Mouse (Mus musculus): ENCODE measurements at regions not wholly inside any gene's neighbourhood (a gene's known extent, or its start where the extent isn't known, plus 50 kb on each side); places are given as distances from the start of the nearest gene placed in this dataset.

GRCm38 (mm10) chr4:5206394-5207099 is 413.4 kb upstream of the Impad1 start:
- DNase-seq (ENCODE audit: low read depth): peak; percentile 69
- TF ChIP-seq CTCF (IDR thresholded peaks at IDR 0.05; ENCODE audit: borderline replicate concordance, extremely low read depth, insufficient read depth, insufficient read length) (no peak), POLR2A (IDR thresholded peaks at IDR 0.05; ENCODE audit: borderline replicate concordance, extremely low read depth, insufficient read depth, insufficient read length, poor library complexity, severe bottlenecking) (no peak)

- DNase-seq (ENCODE audit: low read depth): peak; percentile 56
- TF ChIP-seq CTCF (IDR thresholded peaks at IDR 0.05; ENCODE audit: borderline replicate concordance, extremely low read depth, insufficient read depth, insufficient read length) (no peak), POLR2A (IDR thresholded peaks at IDR 0.05; ENCODE audit: borderline replicate concordance, extremely low read depth, insufficient read depth, insufficient read length, poor library complexity, severe bottlenecking) (no peak)
These were observed 412.4 kb upstream of the Impad1 start for GRCm38 (mm10) chr4:5205328-5206208.

- TF ChIP-seq POLR2A (IDR thresholded peaks at IDR 0.05; ENCODE audit: borderline replicate concordance, extremely low read depth, insufficient read depth, insufficient read length, poor library complexity, severe bottlenecking) (no peak), CTCF (IDR thresholded peaks at IDR 0.05; ENCODE audit: borderline replicate concordance, extremely low read depth, insufficient read depth, insufficient read length) (no peak)
- DNase-seq (ENCODE audit: low read depth): peak; percentile 36
These were observed 401.1 kb upstream of the Impad1 start for GRCm38 (mm10) chr4:5194272-5194671.

- TF ChIP-seq CTCF (IDR thresholded peaks at IDR 0.05; ENCODE audit: borderline replicate concordance, extremely low read depth, insufficient read depth, insufficient read length) (no peak), POLR2A (IDR thresholded peaks at IDR 0.05; ENCODE audit: borderline replicate concordance, extremely low read depth, insufficient read depth, insufficient read length, poor library complexity, severe bottlenecking) (no peak)
- DNase-seq (ENCODE audit: low read depth): no peak
These were observed 388.4 kb upstream of the Impad1 start for GRCm38 (mm10) chr4:5181591-5181990.

- TF ChIP-seq CTCF (IDR thresholded peaks at IDR 0.05; ENCODE audit: borderline replicate concordance, extremely low read depth, insufficient read depth, insufficient read length) (no peak), POLR2A (IDR thresholded peaks at IDR 0.05; ENCODE audit: borderline replicate concordance, extremely low read depth, insufficient read depth, insufficient read length, poor library complexity, severe bottlenecking) (no peak)
- peak; percentile 92 for DNase-seq (ENCODE audit: low read depth)
These were observed 386.0 kb upstream of the Impad1 start for GRCm38 (mm10) chr4:5178991-5179693.

- DNase-seq (ENCODE audit: low read depth): no peak
- no peak for TF ChIP-seq POLR2A (IDR thresholded peaks at IDR 0.05; ENCODE audit: borderline replicate concordance, extremely low read depth, insufficient read depth, insufficient read length, poor library complexity, severe bottlenecking)
These were observed 372.1 kb upstream of the Impad1 start for GRCm38 (mm10) chr4:5165263-5165662.

- DNase-seq (ENCODE audit: low read depth): no peak
- no peak for TF ChIP-seq POLR2A (IDR thresholded peaks at IDR 0.05; ENCODE audit: borderline replicate concordance, extremely low read depth, insufficient read depth, insufficient read length, poor library complexity, severe bottlenecking)
- TF ChIP-seq CTCF (IDR thresholded peaks at IDR 0.05; ENCODE audit: borderline replicate concordance, extremely low read depth, insufficient read depth, insufficient read length): no peak
These were observed 367.8 kb upstream of the Impad1 start for GRCm38 (mm10) chr4:5160931-5161330.

- DNase-seq (ENCODE audit: low read depth): no peak
- TF ChIP-seq CTCF (IDR thresholded peaks at IDR 0.05; ENCODE audit: borderline replicate concordance, extremely low read depth, insufficient read depth, insufficient read length) (no peak), POLR2A (IDR thresholded peaks at IDR 0.05; ENCODE audit: borderline replicate concordance, extremely low read depth, insufficient read depth, insufficient read length, poor library complexity, severe bottlenecking) (no peak)
These were observed 337.6 kb upstream of the Impad1 start for GRCm38 (mm10) chr4:5130726-5131125.

GRCm38 (mm10) chr4:5126059-5126458 is 332.9 kb upstream of the Impad1 start:
- DNase-seq (ENCODE audit: low read depth): peak; percentile 40
- no peak for TF ChIP-seq POLR2A (IDR thresholded peaks at IDR 0.05; ENCODE audit: borderline replicate concordance, extremely low read depth, insufficient read depth, insufficient read length, poor library complexity, severe bottlenecking)
- no peak for TF ChIP-seq CTCF (IDR thresholded peaks at IDR 0.05; ENCODE audit: borderline replicate concordance, extremely low read depth, insufficient read depth, insufficient read length)

GRCm38 (mm10) chr4:5098411-5098810 is 305.3 kb upstream of the Impad1 start:
- no peak for TF ChIP-seq CTCF (IDR thresholded peaks at IDR 0.05; ENCODE audit: borderline replicate concordance, extremely low read depth, insufficient read depth, insufficient read length)
- TF ChIP-seq POLR2A (IDR thresholded peaks at IDR 0.05; ENCODE audit: borderline replicate concordance, extremely low read depth, insufficient read depth, insufficient read length, poor library complexity, severe bottlenecking): no peak

GRCm38 (mm10) chr4:5078723-5079122 is 285.6 kb upstream of the Impad1 start:
- TF ChIP-seq POLR2A (IDR thresholded peaks at IDR 0.05; ENCODE audit: borderline replicate concordance, extremely low read depth, insufficient read depth, insufficient read length, poor library complexity, severe bottlenecking) (no peak), CTCF (IDR thresholded peaks at IDR 0.05; ENCODE audit: borderline replicate concordance, extremely low read depth, insufficient read depth, insufficient read length) (no peak)

More at GRCm38 (mm10) chr4:5098411-5098810, 305.3 kb upstream of the Impad1 start:
- DNase-seq (ENCODE audit: low read depth): no peak

More at GRCm38 (mm10) chr4:5078723-5079122, 285.6 kb upstream of the Impad1 start:
- no peak for DNase-seq (ENCODE audit: low read depth)

Data from brain, embryonic 14.5 days (tissue).